Mouse (Mus musculus) MEL (cell line): ENCODE results near the gene C1rl. TPM values are rescaled to one million over a fixed set of nuclear protein-coding genes. Genes with fewer than 3 reads are reported as not detected.
"Not testable (repeated sequence)": the region's sequence is repeated elsewhere in the genome, so short reads cannot be mapped to it uniquely, and the experiment has no call there.

Source experiments
- DNase-seq: peaks from one replicate; pipeline ENCODE4 v3.0.0; 2011; ENCODE audit warnings: low read depth, low spot score
- H3K27ac ChIP-seq: 2 replicates; pipeline ENCODE4 v1.5.1; 2012; ENCODE audit warnings: low read depth, mild to moderate bottlenecking, control low read depth, low read length, moderate library complexity; ENCODE audit not compliant: control insufficient read depth
- H3K27me3 ChIP-seq, 2 experiments: fragments of 150-350 bp in 1 of 2; sonication (generic) in 1 of 2; 2 replicates each; pipeline ENCODE4 v1.6.1; 2012; ENCODE audit warnings: low read length in 2 of 2, mild to moderate bottlenecking in 2 of 2, improper control_type of control experiment in 1 of 2, moderate library complexity in 1 of 2; ENCODE audit not compliant: insufficient read depth in 2 of 2, control insufficient read depth in 1 of 2
- H3K36me3 ChIP-seq, 2 experiments: 2 replicates each; pipeline ENCODE4 v1.6.1; 2012 to 2014; ENCODE audit warnings: low read length in 2 of 2, improper control_type of control experiment in 1 of 2, inconsistent platforms in 1 of 2, mild to moderate bottlenecking in 1 of 2; ENCODE audit not compliant: insufficient read depth in 2 of 2, control insufficient read depth in 1 of 2
- H3K4me1 ChIP-seq, 2 experiments: fragments of 150-350 bp in 1 of 2; sonication (generic) in 1 of 2; 2 replicates each; pipeline ENCODE4 v1.6.1; 2012; ENCODE audit warnings: low read length in 2 of 2, improper control_type of control experiment in 1 of 2, mild to moderate bottlenecking in 1 of 2; ENCODE audit not compliant: insufficient read depth in 2 of 2, control insufficient read depth in 1 of 2
- H3K4me3 ChIP-seq, 2 experiments: fragments of 150-350 bp in 1 of 2; sonication (generic) in 1 of 2; 2 replicates each; pipeline ENCODE4 v1.5.1; 2012; ENCODE audit warnings: low read depth in 2 of 2, low read length in 2 of 2, mild to moderate bottlenecking in 2 of 2, moderate library complexity in 2 of 2, control low read depth in 1 of 2, improper control_type of control experiment in 1 of 2; ENCODE audit not compliant: control insufficient read depth in 1 of 2, insufficient read depth in 1 of 2
- H3K79me2 ChIP-seq: 2 replicates; pipeline ENCODE4 v1.6.1; 2012; ENCODE audit warnings: mild to moderate bottlenecking, low read length, moderate library complexity; ENCODE audit not compliant: control insufficient read depth, poor library complexity, insufficient read depth
- H3K9ac ChIP-seq: 2 replicates; pipeline ENCODE4 v1.6.1; 2012; ENCODE audit warnings: low read depth, mild to moderate bottlenecking, control low read depth, low read length, moderate library complexity; ENCODE audit not compliant: control insufficient read depth, poor library complexity, severe bottlenecking
- H3K9me3 ChIP-seq: fragments of 150-350 bp; sonication (generic); replicated peaks from 2 replicates; pipeline ENCODE4 v1.6.1; 2012; ENCODE audit warnings: mild to moderate bottlenecking, low read length, improper control_type of control experiment, moderate library complexity; ENCODE audit not compliant: insufficient read depth
- CTCF ChIP-seq, 3 experiments: IDR thresholded peaks in 2 of 3; conservative IDR thresholded peaks in 1 of 3; 2 replicates each; pipeline ENCODE4 v1.5.1; 2011 to 2012; ENCODE audit warnings: low read length in 3 of 3, low read depth in 2 of 3, mild to moderate bottlenecking in 2 of 3, improper control_type of control experiment in 1 of 3, inconsistent platforms in 1 of 3, mixed read lengths in 1 of 3, moderate library complexity in 1 of 3; ENCODE audit not compliant: control insufficient read depth in 1 of 3, insufficient read depth in 1 of 3, poor library complexity in 1 of 3, severe bottlenecking in 1 of 3
- ELF1 ChIP-seq: IDR thresholded peaks from 2 replicates; pipeline ENCODE4 v1.6.1; 2014; ENCODE audit warnings: low read depth, mild to moderate bottlenecking, inconsistent platforms, low read length, improper control_type of control experiment, moderate library complexity
- ETS1 ChIP-seq: IDR thresholded peaks from 2 replicates; pipeline ENCODE4 v1.6.1; 2012; ENCODE audit warnings: low read depth, mild to moderate bottlenecking, inconsistent platforms, low read length, improper control_type of control experiment, moderate library complexity
- GABPA ChIP-seq: IDR thresholded peaks from 2 replicates; pipeline ENCODE4 v1.6.1; 2012; ENCODE audit warnings: low read depth, mild to moderate bottlenecking, inconsistent platforms, low read length, improper control_type of control experiment, moderate library complexity
- MAFK ChIP-seq: IDR thresholded peaks from 2 replicates; pipeline ENCODE4 v1.6.1; 2011; ENCODE audit warnings: low read depth, mild to moderate bottlenecking, low read length, improper control_type of control experiment, borderline replicate concordance
- MAX ChIP-seq: IDR thresholded peaks from 2 replicates; pipeline ENCODE4 v1.6.1; 2011; ENCODE audit warnings: low read length, improper control_type of control experiment
- MYB ChIP-seq: IDR thresholded peaks from 2 replicates; pipeline ENCODE4 v1.6.1; 2011; ENCODE audit warnings: mild to moderate bottlenecking, low read depth, low read length, improper control_type of control experiment
- NELFE ChIP-seq: IDR thresholded peaks from 2 replicates; pipeline ENCODE4 v1.6.1; 2011; ENCODE audit warnings: low read depth, low read length, improper control_type of control experiment
- POLR2A ChIP-seq, 2 experiments: IDR thresholded peaks; 2 replicates each; pipeline ENCODE4 v1.6.1; 2011 to 2012; ENCODE audit warnings: low read length in 2 of 2, mild to moderate bottlenecking in 2 of 2, control low read depth in 1 of 2, improper control_type of control experiment in 1 of 2, low read depth in 1 of 2, moderate library complexity in 1 of 2; ENCODE audit not compliant: control insufficient read depth in 1 of 2, insufficient read depth in 1 of 2, poor library complexity in 1 of 2
- POLR2AphosphoS2 ChIP-seq: IDR thresholded peaks from 2 replicates; pipeline ENCODE4 v1.6.1; 2011; ENCODE audit warnings: low read length, improper control_type of control experiment
- POLR2AphosphoS5 ChIP-seq: IDR thresholded peaks from 2 replicates; pipeline ENCODE4 v1.6.1; 2012; ENCODE audit warnings: low read depth, borderline replicate concordance, mild to moderate bottlenecking, inconsistent platforms, low read length, moderate library complexity, mixed read lengths
- RCOR1 ChIP-seq: IDR thresholded peaks from 2 replicates; pipeline ENCODE4 v1.6.1; 2012; ENCODE audit warnings: low read depth, mild to moderate bottlenecking, inconsistent platforms, low read length, improper control_type of control experiment
- SMC3 ChIP-seq: IDR thresholded peaks from 2 replicates; pipeline ENCODE4 v1.6.1; 2011; ENCODE audit warnings: low read depth, low read length, improper control_type of control experiment
- TCF12 ChIP-seq: IDR thresholded peaks from 2 replicates; pipeline ENCODE4 v1.6.1; 2014; ENCODE audit warnings: low read depth, mild to moderate bottlenecking, inconsistent platforms, low read length, improper control_type of control experiment, moderate library complexity
- ZC3H11A ChIP-seq: IDR thresholded peaks from 2 replicates; pipeline ENCODE4 v1.6.1; 2012; ENCODE audit warnings: low read depth, mild to moderate bottlenecking, inconsistent platforms, low read length, improper control_type of control experiment
- polyA plus RNA-seq, 2 experiments: library from polyadenylated mRNA; stranded (reverse) in 1 of 2; unstranded in 1 of 2; fragments of >175 nt in 1 of 2; fragments of >200 nt in 1 of 2; gene quantifications; 2 replicates each; pipeline versions ENCODE4 v1.2.1 to v1.2.4; 2012; ENCODE audit warnings: low replicate concordance in 2 of 2, low read depth in 1 of 2; ENCODE audit not compliant: insufficient read length in 2 of 2, insufficient read depth in 1 of 2, missing spikeins in 1 of 2
- total RNA-seq: library from RNA; depleted of rRNA; stranded (reverse); fragments of 300-350 nt; gene quantifications from 2 replicates; pipeline ENCODE4 v1.2.3, GENCODE M21; 2012

The C1rl gene
- total and polyA plus RNA-seq, 3 experiments = 1.2 to 2.6 TPM; not detected in 1

DNA sequence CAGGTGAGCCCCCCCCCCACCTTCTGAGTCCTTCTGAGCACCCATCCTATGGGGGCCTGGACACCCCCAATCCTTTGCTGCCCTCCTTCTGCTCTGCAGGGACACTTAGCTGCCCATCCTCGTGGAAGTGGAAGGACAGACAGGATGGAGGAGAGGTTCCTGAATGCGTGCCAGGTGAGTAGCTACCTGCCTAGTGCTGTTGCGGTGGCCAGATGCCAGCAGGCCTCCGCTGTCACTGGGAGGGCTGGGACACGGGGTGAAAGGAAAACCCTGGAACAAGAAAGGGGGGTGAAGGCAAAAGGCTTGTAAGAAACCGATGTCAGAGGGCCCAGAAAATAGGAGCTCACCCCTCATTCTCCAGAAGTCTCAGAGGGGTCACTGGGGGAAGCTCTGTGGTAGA is 14.1 kb downstream of the C1rl start:
- H3K9me3 ChIP-seq = no peaks in the 10 kb centered on the region
- H3K4me1 ChIP-seq = peaks cover 0 to 8% of the 10 kb centered on the region in 2 experiments; a peak in 2 of 4 replicates
- H3K79me2 ChIP-seq = no peaks in the 10 kb centered on the region
- peaks cover 0 to 9% of the 10 kb centered on the region in 2 experiments; a peak in 2 of 4 replicates for H3K36me3 ChIP-seq
- TF ChIP-seq MYB (no peak), MAX (no peak), NELFE (no peak), ZC3H11A (no peak)
- no peak overlapping the region for H3K27ac ChIP-seq
- no peak overlapping the region for H3K4me3 ChIP-seq
- H3K27me3 ChIP-seq = no peaks in the 10 kb centered on the region
- no peak for DNase-seq
- H3K9ac ChIP-seq = no peak overlapping the region

DNA sequence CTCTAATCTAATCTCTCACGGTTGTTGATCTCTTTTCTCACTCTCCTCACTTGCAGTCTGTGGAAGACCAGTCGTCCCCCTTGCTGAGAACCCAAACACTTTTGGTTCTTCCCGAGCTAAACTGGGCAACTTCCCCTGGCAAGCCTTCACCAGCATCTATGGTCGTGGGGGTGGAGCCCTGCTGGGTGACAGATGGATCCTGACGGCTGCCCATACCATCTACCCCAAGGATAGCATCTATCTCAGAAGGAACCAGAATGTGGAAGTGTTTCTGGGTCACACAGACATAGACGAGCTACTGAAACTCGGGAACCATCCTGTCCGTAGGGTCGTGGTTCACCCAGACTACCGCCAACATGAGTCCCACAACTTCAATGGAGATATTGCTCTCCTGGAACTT is 15.4 kb downstream of the C1rl start:
- H3K36me3 ChIP-seq = peaks cover 0 to 11% of the 10 kb centered on the region in 2 experiments; a peak in 2 of 4 replicates
- no peaks in the 10 kb centered on the region for H3K9me3 ChIP-seq
- no peak for DNase-seq
- H3K4me1 ChIP-seq = peaks cover 0 to 10% of the 10 kb centered on the region in 2 experiments; a peak in 3 of 4 replicates
- no peak overlapping the region for H3K27ac ChIP-seq
- TF ChIP-seq SMC3 (no peak), CTCF (IDR thresholded peaks at IDR 0.05 in 2 of 3, conservative IDR thresholded peaks at IDR 0.05 in 1 of 3; ENCODE audit: control insufficient read depth in 1 of 3, insufficient read depth in 1 of 3, low read depth in 2 of 3, low read length in 3 of 3, poor library complexity in 1 of 3, severe bottlenecking in 1 of 3) (no peak), TCF12 (no peak), ELF1 (no peak), POLR2A (IDR thresholded peaks at IDR 0.05; ENCODE audit: control insufficient read depth in 1 of 2, insufficient read depth in 1 of 2, low read depth in 1 of 2, low read length in 2 of 2, poor library complexity in 1 of 2) (no peak), GABPA (no peak)
- H3K4me3 ChIP-seq = no peak overlapping the region
- no peak overlapping the region for H3K9ac ChIP-seq
- H3K27me3 ChIP-seq = no peaks in the 10 kb centered on the region
- H3K79me2 ChIP-seq = no peaks in the 10 kb centered on the region

DNA sequence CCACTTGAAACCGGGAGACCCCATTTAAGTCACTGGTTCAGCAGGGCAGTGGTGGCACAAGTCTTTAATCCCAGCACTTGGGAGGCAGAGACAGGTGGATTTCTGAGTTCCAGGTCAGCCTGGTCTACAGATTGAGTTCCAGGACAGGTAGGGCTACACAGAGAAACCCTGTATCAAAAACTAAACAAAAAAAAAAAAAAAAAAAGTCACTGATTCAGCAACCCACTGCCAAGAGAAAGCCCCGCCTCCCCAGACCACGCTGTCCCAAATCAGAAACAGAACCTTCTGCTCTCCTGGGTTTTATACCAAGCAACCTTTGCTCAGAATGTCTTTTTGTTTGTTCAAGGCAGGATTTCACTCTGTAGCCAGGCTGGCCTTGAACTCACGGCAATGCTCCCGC is 16.3 kb downstream of the C1rl start:
- H3K36me3 ChIP-seq = peaks cover 0 to 11% of the 10 kb centered on the region in 2 experiments; a peak in 2 of 4 replicates
- peaks cover 0 to 10% of the 10 kb centered on the region in 2 experiments; a peak in 3 of 4 replicates for H3K4me1 ChIP-seq
- not testable (repeated sequence) for DNase-seq, H3K27me3 ChIP-seq, H3K9me3 ChIP-seq, H3K9ac ChIP-seq, H3K4me3 ChIP-seq, H3K27ac ChIP-seq, H3K79me2 ChIP-seq

DNA sequence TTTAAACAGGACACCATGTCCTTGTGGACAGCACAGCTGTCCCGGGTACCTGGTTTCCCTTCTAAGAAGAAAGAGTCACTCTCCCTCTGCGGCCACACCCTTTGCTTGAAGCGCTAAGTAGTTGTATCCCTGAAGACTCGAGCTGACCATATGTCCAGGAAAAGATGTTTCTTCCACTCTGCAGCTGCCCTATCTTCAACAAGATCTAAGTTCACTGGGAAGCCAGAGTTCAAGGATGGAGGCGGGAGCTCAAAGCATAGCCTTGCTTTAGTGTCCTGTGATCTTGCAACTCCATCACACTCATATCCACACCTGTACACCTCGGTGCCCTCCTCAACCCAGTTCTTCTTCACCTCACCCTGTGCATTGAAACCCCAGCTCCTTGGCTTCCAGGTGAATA is 19.0 kb downstream of the C1rl start:
- Histone ChIP-seq H3K36me3 (peaks cover 0 to 2% of the 10 kb centered on the region in 2 experiments; a peak in 1 of 4 replicates), H3K9ac (no peak overlapping the region)

More for the DNA sequence above, 19.0 kb downstream of the C1rl start:
- no peak for DNase-seq
- H3K27me3 ChIP-seq = no peaks in the 10 kb centered on the region; a peak in 1 of 4 replicates
- no peak overlapping the region for H3K4me3 ChIP-seq
- H3K9me3 ChIP-seq = no peaks in the 10 kb centered on the region
- H3K79me2 ChIP-seq = no peaks in the 10 kb centered on the region
- no peak for TF ChIP-seq NELFE
- no peak for TF ChIP-seq MAFK
- no peak for TF ChIP-seq CTCF (IDR thresholded peaks at IDR 0.05 in 2 of 3, conservative IDR thresholded peaks at IDR 0.05 in 1 of 3; ENCODE audit: control insufficient read depth in 1 of 3, insufficient read depth in 1 of 3, low read depth in 2 of 3, low read length in 3 of 3, poor library complexity in 1 of 3, severe bottlenecking in 1 of 3)
- TF ChIP-seq POLR2AphosphoS5 = no peak
- TF ChIP-seq POLR2AphosphoS2 = no peak
- TF ChIP-seq ETS1 = no peak
- no peak for TF ChIP-seq RCOR1
- no peak overlapping the region for H3K27ac ChIP-seq
- H3K4me1 ChIP-seq = peaks cover 0 to 2% of the 10 kb centered on the region in 2 experiments; a peak in 2 of 4 replicates
